10 mouse cellular contexts compared by ENCODE assay signal in genomic region chr1:134674312-134674711, GRCm38 (mm10). TPM values are rescaled to one million over a fixed set of nuclear protein-coding genes. Genes with fewer than 3 reads are reported as not detected.
A peak's percentile ranks its signal among the peaks of the same experiment; 100 is the strongest.
DNase-seq lines count a peak whose midpoint lies in the region; TF ChIP-seq lines count a peak whose summit lies in the region.
"Had no signal": no experiment of that assay in that cellular context is flagged by ENCODE, and none has a peak within 500 bp of the region (broad histone marks: within the 10 kb centered on the region; RNA-seq: fewer than 3 reads in every experiment).

No protein-coding gene starts in this region.

- H3K9ac ChIP-seq in MEL (ENCODE audit: control insufficient read depth, low read depth, low read length, poor library complexity, severe bottlenecking), result no peak overlapping the region
- H3K9ac ChIP-seq: hindbrain, embryonic 15.5 days had no signal

- H3K27ac ChIP-seq in layer of hippocampus, adult 2 months, result no peak overlapping the region
- H3K27ac ChIP-seq in MEL (ENCODE audit: control insufficient read depth, low read depth, low read length), result no peak overlapping the region
- H3K27ac ChIP-seq in spleen, adult 2 months (ENCODE audit: insufficient read depth, low read length), result no peak overlapping the region
- H3K27ac ChIP-seq: hindbrain, embryonic 15.5 days had no signal

- no peaks in the 10 kb centered on the region for H3K79me2 ChIP-seq in MEL (ENCODE audit: control insufficient read depth, insufficient read depth, low read length, poor library complexity)

- peak; percentile 47 for TF ChIP-seq CTCF in layer of hippocampus, adult 2 months (conservative IDR thresholded peaks at IDR 0.05)
- peak; percentile 54 to 68 (median 64) for TF ChIP-seq CTCF in MEL (IDR thresholded peaks at IDR 0.05 in 2 of 3, conservative IDR thresholded peaks at IDR 0.05 in 1 of 3; ENCODE audit: control insufficient read depth in 1 of 3, insufficient read depth in 1 of 3, low read depth in 2 of 3, low read length in 3 of 3, poor library complexity in 1 of 3, severe bottlenecking in 1 of 3)
- TF ChIP-seq CTCF in spleen, adult 2 months (IDR thresholded peaks at IDR 0.05; ENCODE audit: extremely low read depth, insufficient read depth, insufficient read length, insufficient replicate concordance), result peak; percentile 32; the same call in 1 of the 2 replicates

- peaks cover 3% of the 10 kb centered on the region in 2 experiments; a peak in 3 of 4 replicates for H3K27me3 ChIP-seq in MEL (ENCODE audit: control insufficient read depth in 1 of 2, insufficient read depth in 2 of 2, low read length in 2 of 2)
- H3K27me3 ChIP-seq in spleen, adult 2 months (ENCODE audit: control insufficient read depth, insufficient read depth, low read length), result 0 out of 2 replicates have a peak, but pooled peaks cover 1% of the 10 kb centered on the region
- H3K27me3 ChIP-seq: hindbrain, embryonic 15.5 days had no signal

- DNase-seq in layer of hippocampus, adult 2 months (ENCODE audit: low spot score in 2 of 2), result no peak
- no peak for DNase-seq in layer of hippocampus, adult 11-12 months (ENCODE audit: low spot score)
- peak; percentile 56 for DNase-seq in MEL (ENCODE audit: low read depth, low spot score)
- DNase-seq in cerebellum, adult 18-20 months, result peak; percentile 71 to 77
- peak in 1 of 2 experiments; percentile 37 for DNase-seq in spleen, adult 2 months (ENCODE audit: low read depth in 1 of 2, low spot score in 2 of 2)
- DNase-seq in neural tube, embryonic 10.5 days (ENCODE audit: extremely low spot score, low spot score), result no peak
- no peak for DNase-seq in left cerebral cortex, adult 9 months (ENCODE audit: low spot score in 2 of 2)
- DNase-seq in heart, postnatal 25 days (ENCODE audit: low spot score), result no peak

- H3K4me3 ChIP-seq in layer of hippocampus, adult 2 months, result no peak overlapping the region
- no peak overlapping the region for H3K4me3 ChIP-seq in MEL (ENCODE audit: control insufficient read depth in 1 of 2, insufficient read depth in 1 of 2, low read depth in 2 of 2, low read length in 2 of 2)
- H3K4me3 ChIP-seq in spleen, adult 2 months (ENCODE audit: extremely low read depth, insufficient read depth, insufficient read length), result no peak overlapping the region
- H3K4me3 ChIP-seq: hindbrain, embryonic 15.5 days had no signal

- WGBS in spleen, adult 2 months, result 27% methylated on average over 1 of the region's 1 CpGs

- peak; percentile 53 for TF ChIP-seq RAD21 in MEL (IDR thresholded peaks at IDR 0.05; ENCODE audit: low read depth, low read length)

- no peak for TF ChIP-seq EP300 in MEL (IDR thresholded peaks at IDR 0.05; ENCODE audit: low read depth in 1 of 2, low read length in 2 of 2)

- H3K9me3 ChIP-seq in MEL (replicated peaks; ENCODE audit: insufficient read depth, low read length), result no peaks in the 10 kb centered on the region
- H3K9me3 ChIP-seq: hindbrain, embryonic 15.5 days had no signal

- intact Hi-C loops in heart, postnatal 25 days (cut with DNase I), result no loop called here

- H3K36me3 ChIP-seq in MEL (ENCODE audit: control insufficient read depth in 1 of 2, insufficient read depth in 2 of 2, low read length in 2 of 2), result no peaks in the 10 kb centered on the region
- H3K36me3 ChIP-seq in spleen, adult 2 months (ENCODE audit: control insufficient read depth, insufficient read depth, low read length), result no peaks in the 10 kb centered on the region
- H3K36me3 ChIP-seq: hindbrain, embryonic 15.5 days had no signal

- no peak for TF ChIP-seq POLR2A in MEL (IDR thresholded peaks at IDR 0.05; ENCODE audit: control insufficient read depth in 1 of 2, insufficient read depth in 1 of 2, low read depth in 1 of 2, low read length in 2 of 2, poor library complexity in 1 of 2)
- TF ChIP-seq POLR2A in spleen, adult 2 months (IDR thresholded peaks at IDR 0.05; ENCODE audit: low read depth, low read length), result no peak

- no peaks in the 10 kb centered on the region for H3K4me1 ChIP-seq in MEL (ENCODE audit: control insufficient read depth in 1 of 2, insufficient read depth in 2 of 2, low read length in 2 of 2)
- H3K4me1 ChIP-seq in spleen, adult 2 months (ENCODE audit: control insufficient read depth, insufficient read depth, insufficient read length), result no peaks in the 10 kb centered on the region

TF ChIP-seq in MEL, 35 proteins besides CTCF, POLR2A, EP300 and RAD21:
- TF ChIP-seq SIN3A (IDR thresholded peaks at IDR 0.05; ENCODE audit: low read length) (no peak), SMC3 (IDR thresholded peaks at IDR 0.05; ENCODE audit: low read depth, low read length) (peak; percentile 65), ZC3H11A (IDR thresholded peaks at IDR 0.05; ENCODE audit: low read depth, low read length) (peak; percentile 31; the same call in 1 of the 2 replicates), KAT2A (conservative IDR thresholded peaks at IDR 0.05; ENCODE audit: low read depth, low read length) (no peak)

RNA-seq across cellular contexts. Expression of gene Syt2, which starts 27.8 kb away (rescaled TPM):
- 10 to 100 TPM; 17.9 to 18.6 TPM for total RNA-seq in layer of hippocampus, adult 2 months (2021)
- 0.07 TPM in 1 of 2 replicates, not detected in the other for total RNA-seq in MEL (2012; rRNA removed)
- polyA plus RNA-seq in MEL (2012; ENCODE audit: insufficient read depth in 1 of 2, insufficient read length in 2 of 2, low read depth in 1 of 2, low replicate concordance in 2 of 2, missing spikeins in 1 of 2), result under 1 TPM in 1 of 2 experiments, not detected in 1; 0.31 TPM
- 0.01 TPM in 1 of 2 replicates, not detected in the other for polyA plus RNA-seq in spleen, adult 2 months (2012; rRNA removed)
- not detected for total RNA-seq in heart, postnatal 25 days (2021)
- total RNA-seq: neutrophil, adult 5-6 weeks had no signal

Comparison
In these comparisons a context has a peak if more than half of its experiments do, and no peak if none do; other contexts are left out.
1. DNase-seq: peak in MEL (single experiment) and cerebellum, adult 18-20 months (2 of 2); none in layer of hippocampus, adult 2 months (0 of 2), layer of hippocampus, adult 11-12 months (single experiment), neural tube, embryonic 10.5 days (single experiment), left cerebral cortex, adult 9 months (0 of 2) and heart, postnatal 25 days (single experiment).
2. RNA of gene Syt2, which starts 27.8 kb away (total RNA-seq): 17.9 to 18.6 TPM in layer of hippocampus, adult 2 months; not detected in heart, postnatal 25 days and 0.07 TPM in MEL; every median in the first group is over 10 times any median in the second.
3. Peak in every context shown above with its lines, with median percentiles within 50 percentile points of each other: CTCF ChIP-seq.